7 mouse cellular contexts compared by ENCODE assay signal in genomic region chr1:74332241-74332763, GRCm38 (mm10). TPM values are rescaled to one million over a fixed set of nuclear protein-coding genes. Genes with fewer than 3 reads are reported as not detected.
A peak's percentile ranks its signal among the peaks of the same experiment; 100 is the strongest.
DNase-seq lines count a peak whose midpoint lies in the region; ATAC-seq and TF ChIP-seq lines count a peak whose summit lies in the region.

No protein-coding gene starts in this region.

- WGBS in embryonic facial prominence, embryonic 10.5 days, result under 1% methylated on average over 36 of the region's 36 CpGs
- WGBS in intestine, postnatal 0 days, result under 1% methylated on average over 36 of the region's 36 CpGs
- under 1% methylated on average over 36 of the region's 36 CpGs for WGBS in midbrain, embryonic 12.5 days
- under 1% methylated on average over 36 of the region's 36 CpGs for WGBS in small intestine, adult 2 months

- peak overlapping the region; percentile 87 for H3K4me2 ChIP-seq in intestine, postnatal 0 days (replicated peaks; ENCODE audit: low read depth)
- H3K4me2 ChIP-seq in midbrain, embryonic 12.5 days (replicated peaks), result peak overlapping the region; percentile 75

- TF ChIP-seq POLR2A in small intestine, adult 2 months (IDR thresholded peaks at IDR 0.05; ENCODE audit: low read depth, low read length), result no peak

- H3K36me3 ChIP-seq in embryonic facial prominence, embryonic 10.5 days (replicated peaks), result peaks cover 8% of the 10 kb centered on the region
- no peaks in the 10 kb centered on the region for H3K36me3 ChIP-seq in intestine, postnatal 0 days (ENCODE audit: control insufficient read depth, insufficient read depth)
- H3K36me3 ChIP-seq in midbrain, embryonic 12.5 days, result no peaks in the 10 kb centered on the region
- H3K36me3 ChIP-seq in small intestine, adult 2 months (ENCODE audit: control insufficient read depth, insufficient read depth, low read length), result no peaks in the 10 kb centered on the region

- peak; percentile 87 for ATAC-seq in intestine, postnatal 0 days
- ATAC-seq in midbrain, embryonic 12.5 days (ENCODE audit: low FRiP score, low read depth), result peak; percentile 98

- peak; percentile 68 for TF ChIP-seq CTCF in intestine, postnatal 0 days (IDR thresholded peaks at IDR 0.05; ENCODE audit: low read depth)
- TF ChIP-seq CTCF in small intestine, adult 2 months (IDR thresholded peaks at IDR 0.05; ENCODE audit: extremely low read depth, insufficient read length, insufficient replicate concordance, low read depth, low read length), result peak; percentile 7; the same call in 1 of the 2 replicates

- no peak overlapping the region for H3K9ac ChIP-seq in intestine, postnatal 0 days (ENCODE audit: low read depth, low read length)
- H3K9ac ChIP-seq in midbrain, embryonic 12.5 days (replicated peaks), result peak overlapping the region; percentile 63

- peak overlapping the region; percentile 86 for H3K27ac ChIP-seq in embryonic facial prominence, embryonic 10.5 days (replicated peaks)
- H3K27ac ChIP-seq in intestine, postnatal 0 days (ENCODE audit: low read depth, low read length), result peak overlapping the region; percentile 15
- peak overlapping the region; percentile 75 for H3K27ac ChIP-seq in midbrain, embryonic 12.5 days (replicated peaks)
- H3K27ac ChIP-seq in small intestine, adult 2 months (ENCODE audit: insufficient read depth, low read depth, low read length), result peak overlapping the region; percentile 27; the same call in 1 of the 2 replicates

- H3K4me1 ChIP-seq in embryonic facial prominence, embryonic 10.5 days, result peaks cover 53% of the 10 kb centered on the region
- peaks cover 3% of the 10 kb centered on the region; the same call in 1 of the 2 replicates for H3K4me1 ChIP-seq in intestine, postnatal 0 days (replicated peaks; ENCODE audit: control insufficient read depth, insufficient read depth, low read length)
- H3K4me1 ChIP-seq in midbrain, embryonic 12.5 days, result peaks cover 15% of the 10 kb centered on the region
- peaks cover 32% of the 10 kb centered on the region for H3K4me1 ChIP-seq in small intestine, adult 2 months (ENCODE audit: control insufficient read depth, insufficient read depth, insufficient read length, low read length)

- H3K9me3 ChIP-seq in embryonic facial prominence, embryonic 10.5 days, result no peaks in the 10 kb centered on the region
- H3K9me3 ChIP-seq in intestine, postnatal 0 days (ENCODE audit: control insufficient read depth), result no peaks in the 10 kb centered on the region
- no peaks in the 10 kb centered on the region for H3K9me3 ChIP-seq in midbrain, embryonic 12.5 days

- H3K27me3 ChIP-seq in embryonic facial prominence, embryonic 10.5 days (replicated peaks; ENCODE audit: low read depth, poor library complexity, severe bottlenecking), result no peaks in the 10 kb centered on the region
- no peaks in the 10 kb centered on the region for H3K27me3 ChIP-seq in intestine, postnatal 0 days (replicated peaks; ENCODE audit: control insufficient read depth, insufficient read depth, low read length)
- no peaks in the 10 kb centered on the region for H3K27me3 ChIP-seq in midbrain, embryonic 12.5 days
- no peaks in the 10 kb centered on the region for H3K27me3 ChIP-seq in small intestine, adult 2 months (ENCODE audit: control insufficient read depth, insufficient read depth, low read length)

- intact Hi-C loops in left cerebral cortex, postnatal 4 days (cut with DNase I), result no loop called here

- peak; percentile 98 for DNase-seq in adrenal gland, postnatal 10 days
- peak; percentile 97 for DNase-seq in embryonic facial prominence, embryonic 10.5 days (ENCODE audit: low spot score)
- peak; percentile 75 for DNase-seq in gonadal fat pad, adult 2 months (ENCODE audit: low read depth)
- DNase-seq in left cerebral cortex, postnatal 4 days, result peak; percentile 97

- peak overlapping the region; percentile 66 for H3K4me3 ChIP-seq in embryonic facial prominence, embryonic 10.5 days
- H3K4me3 ChIP-seq in intestine, postnatal 0 days (ENCODE audit: low read depth, low read length), result peak overlapping the region; percentile 46
- peak overlapping the region; percentile 51 for H3K4me3 ChIP-seq in midbrain, embryonic 12.5 days
- H3K4me3 ChIP-seq in small intestine, adult 2 months (ENCODE audit: low read depth, low read length), result peak overlapping the region; percentile 74

RNA-seq across cellular contexts. Expression of gene Tmbim1, which starts 26.9 kb away (rescaled TPM):
- 10 to 100 TPM; 63.6 to 68.8 TPM for total RNA-seq in adrenal gland, postnatal 10 days (2021)
- polyA plus RNA-seq in embryonic facial prominence, embryonic 10.5 days (2016; fragmentation: Nextera tagmentation; extraction: Ambion mirVana), result 12.4 and 12.5 TPM in 2 replicates
- polyA plus RNA-seq in gonadal fat pad, adult 2 months (2012; rRNA removed), result 162 and 225 TPM in 2 replicates
- 47.4 and 49.1 TPM in 2 replicates for polyA plus RNA-seq in intestine, postnatal 0 days (2015; fragmentation: Nextera tagmentation; extraction: Ambion mirVana)
- 1 to 10 TPM; 5.2 to 5.3 TPM for total RNA-seq in left cerebral cortex, postnatal 4 days (2021)
- 6.7 and 9.8 TPM in 2 replicates for polyA plus RNA-seq in midbrain, embryonic 12.5 days (2016; fragmentation: Nextera tagmentation; extraction: Ambion mirVana)
- polyA plus RNA-seq in small intestine, adult 2 months (2012; rRNA removed), result 497 and 689 TPM in 2 replicates

RNA-seq across cellular contexts. Expression of gene Catip, which starts 29.6 kb away (rescaled TPM):
- total RNA-seq in adrenal gland, postnatal 10 days (2021), result under 1 TPM; 0.33 to 0.45 TPM
- polyA plus RNA-seq in embryonic facial prominence, embryonic 10.5 days (2016; fragmentation: Nextera tagmentation; extraction: Ambion mirVana), result 0.22 and 0.28 TPM in 2 replicates
- 1.8 and 2.3 TPM in 2 replicates for polyA plus RNA-seq in gonadal fat pad, adult 2 months (2012; rRNA removed)
- polyA plus RNA-seq in intestine, postnatal 0 days (2015; fragmentation: Nextera tagmentation; extraction: Ambion mirVana), result 0.25 and 0.33 TPM in 2 replicates
- 1 to 10 TPM in 1 of 2 experiments, under 1 TPM in 1; 0.74 to 1.1 TPM for total RNA-seq in left cerebral cortex, postnatal 4 days (2021)
- polyA plus RNA-seq in midbrain, embryonic 12.5 days (2016; fragmentation: Nextera tagmentation; extraction: Ambion mirVana), result 0.58 and 0.66 TPM in 2 replicates
- 0.05 and 0.39 TPM in 2 replicates for polyA plus RNA-seq in small intestine, adult 2 months (2012; rRNA removed)

RNA-seq across cellular contexts. Expression of gene Slc11a1, which starts 42.7 kb away (rescaled TPM):
- 1 to 10 TPM; 8.2 to 8.9 TPM for total RNA-seq in adrenal gland, postnatal 10 days (2021)
- 1.7 and 2.1 TPM in 2 replicates for polyA plus RNA-seq in embryonic facial prominence, embryonic 10.5 days (2016; fragmentation: Nextera tagmentation; extraction: Ambion mirVana)
- 36.3 and 42.9 TPM in 2 replicates for polyA plus RNA-seq in gonadal fat pad, adult 2 months (2012; rRNA removed)
- 3.8 and 4.3 TPM in 2 replicates for polyA plus RNA-seq in intestine, postnatal 0 days (2015; fragmentation: Nextera tagmentation; extraction: Ambion mirVana)
- 1 to 10 TPM; 1.2 to 2.2 TPM for total RNA-seq in left cerebral cortex, postnatal 4 days (2021)
- 2.3 and 2.4 TPM in 2 replicates for polyA plus RNA-seq in midbrain, embryonic 12.5 days (2016; fragmentation: Nextera tagmentation; extraction: Ambion mirVana)
- polyA plus RNA-seq in small intestine, adult 2 months (2012; rRNA removed), result 12.7 and 17.9 TPM in 2 replicates

RNA-seq across cellular contexts. Expression of gene Pnkd, which starts 47.6 kb away (rescaled TPM):
- 100 to 1,000 TPM; 116 to 139 TPM for total RNA-seq in adrenal gland, postnatal 10 days (2021)
- polyA plus RNA-seq in embryonic facial prominence, embryonic 10.5 days (2016; fragmentation: Nextera tagmentation; extraction: Ambion mirVana), result 108 and 109 TPM in 2 replicates
- polyA plus RNA-seq in gonadal fat pad, adult 2 months (2012; rRNA removed), result 101 and 110 TPM in 2 replicates
- polyA plus RNA-seq in intestine, postnatal 0 days (2015; fragmentation: Nextera tagmentation; extraction: Ambion mirVana), result 103 and 107 TPM in 2 replicates
- 10 to 100 TPM; 98.6 to 99.4 TPM for total RNA-seq in left cerebral cortex, postnatal 4 days (2021)
- polyA plus RNA-seq in midbrain, embryonic 12.5 days (2016; fragmentation: Nextera tagmentation; extraction: Ambion mirVana), result 75.0 and 85.3 TPM in 2 replicates
- polyA plus RNA-seq in small intestine, adult 2 months (2012; rRNA removed), result 36.9 and 62.6 TPM in 2 replicates

RNA-seq across cellular contexts. Expression of gene Aamp, which starts 47.8 kb away (rescaled TPM):
- 100 to 1,000 TPM; 151 to 159 TPM for total RNA-seq in adrenal gland, postnatal 10 days (2021)
- polyA plus RNA-seq in embryonic facial prominence, embryonic 10.5 days (2016; fragmentation: Nextera tagmentation; extraction: Ambion mirVana), result 259 and 262 TPM in 2 replicates
- polyA plus RNA-seq in gonadal fat pad, adult 2 months (2012; rRNA removed), result 203 and 210 TPM in 2 replicates
- polyA plus RNA-seq in intestine, postnatal 0 days (2015; fragmentation: Nextera tagmentation; extraction: Ambion mirVana), result 130 and 136 TPM in 2 replicates
- total RNA-seq in left cerebral cortex, postnatal 4 days (2021), result 100 to 1,000 TPM; 122 to 124 TPM
- 176 and 181 TPM in 2 replicates for polyA plus RNA-seq in midbrain, embryonic 12.5 days (2016; fragmentation: Nextera tagmentation; extraction: Ambion mirVana)
- polyA plus RNA-seq in small intestine, adult 2 months (2012; rRNA removed), result 81.6 and 160 TPM in 2 replicates

Comparison
In these comparisons a context has a peak if more than half of its experiments do, and no peak if none do; other contexts are left out.
1. Peak in every context shown above with its lines: DNase-seq, ATAC-seq, H3K4me3 ChIP-seq and H3K27ac ChIP-seq.
2. H3K27ac ChIP-seq: peak in every context shown above with its lines; median percentile 86 in embryonic facial prominence, embryonic 10.5 days; 75 in midbrain, embryonic 12.5 days; 27 in small intestine, adult 2 months; 15 in intestine, postnatal 0 days.